Mouse (Mus musculus) kidney, postnatal 14 days (tissue): Measurements from ENCODE around the gene Yif1b.

Source experiments
- DNase-seq: peaks from one replicate; pipeline ENCODE4 v3.0.0; 2022; ENCODE audit warnings: mixed read lengths

The Yif1b gene

GRCm38 (mm10) chr7:29281201-29282073 lies 43.3 kb downstream of the Yif1b start, which contains the start of gene Spint2:
Spint2 (minus strand) TSS chr7:29281912.
- peak; percentile 95 for DNase-seq

- no peak for DNase-seq
Measured at GRCm38 (mm10) chr7:29282074-29282554, 44.0 kb downstream of the Yif1b start.

GRCm38 (mm10) chr7:29283876-29284275 lies 45.7 kb downstream of the Yif1b start:
- DNase-seq = no peak

DNA sequence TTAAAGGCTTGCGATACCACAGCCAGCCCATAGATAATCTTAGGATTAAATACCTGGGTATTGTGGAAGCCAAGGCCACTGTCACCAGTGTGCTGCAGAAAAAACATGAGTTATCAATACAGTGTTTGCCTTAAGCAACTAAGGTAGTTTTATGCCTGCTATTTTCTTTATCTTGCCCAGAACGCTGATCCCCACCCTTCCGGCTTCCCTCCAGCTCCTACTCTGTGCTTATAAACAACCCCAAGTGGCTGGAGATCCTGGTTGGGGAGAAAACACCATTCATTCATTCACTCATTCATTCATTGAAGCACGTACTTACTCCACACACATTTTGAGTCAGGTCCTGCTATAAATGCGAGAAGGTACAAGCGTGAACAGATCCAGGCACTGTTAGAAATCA lies 46.4 kb downstream of the Yif1b start:
- DNase-seq = no peak

DNA sequence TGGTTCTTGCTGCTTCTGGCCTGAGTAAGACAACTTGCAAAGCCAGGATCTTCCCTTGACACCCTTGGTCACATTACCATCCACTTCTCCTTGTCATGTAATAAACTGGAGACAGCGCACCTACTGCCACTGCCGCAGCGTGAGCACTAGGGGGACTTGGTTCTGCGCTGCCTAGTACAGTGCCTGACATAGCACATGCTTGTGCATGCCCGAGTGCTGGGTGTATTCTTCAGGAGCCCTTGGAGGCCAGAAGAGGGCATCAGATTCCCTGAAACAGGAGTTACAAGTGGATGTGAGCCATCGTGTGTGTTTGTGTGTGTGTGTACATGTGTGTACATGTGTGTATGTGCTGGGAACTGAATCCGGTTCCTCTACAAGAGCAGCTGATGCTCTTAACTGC lies 49.4 kb downstream of the Yif1b start:
- DNase-seq = no peak

DNA sequence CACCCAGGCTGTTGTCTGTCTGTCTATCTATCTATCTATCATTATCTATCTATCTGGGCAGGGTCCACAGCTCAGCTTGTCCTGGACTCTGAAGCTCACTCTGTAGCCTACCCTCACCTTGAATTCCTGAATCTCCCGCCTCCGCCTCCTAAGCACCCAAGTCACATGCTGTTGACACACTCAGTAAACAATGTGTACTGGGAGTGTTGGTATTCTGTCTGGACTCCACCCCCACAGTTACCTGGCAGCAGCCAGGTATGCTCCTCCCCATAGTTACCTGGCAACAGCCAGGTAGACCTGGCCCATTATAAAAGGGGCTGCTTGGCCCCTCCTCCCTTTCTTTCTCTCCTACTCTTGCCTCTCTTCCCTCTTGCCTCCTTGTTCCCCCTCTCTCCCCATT lies 50.0 kb downstream of the Yif1b start:
- peak; percentile 28 for DNase-seq

DNA sequence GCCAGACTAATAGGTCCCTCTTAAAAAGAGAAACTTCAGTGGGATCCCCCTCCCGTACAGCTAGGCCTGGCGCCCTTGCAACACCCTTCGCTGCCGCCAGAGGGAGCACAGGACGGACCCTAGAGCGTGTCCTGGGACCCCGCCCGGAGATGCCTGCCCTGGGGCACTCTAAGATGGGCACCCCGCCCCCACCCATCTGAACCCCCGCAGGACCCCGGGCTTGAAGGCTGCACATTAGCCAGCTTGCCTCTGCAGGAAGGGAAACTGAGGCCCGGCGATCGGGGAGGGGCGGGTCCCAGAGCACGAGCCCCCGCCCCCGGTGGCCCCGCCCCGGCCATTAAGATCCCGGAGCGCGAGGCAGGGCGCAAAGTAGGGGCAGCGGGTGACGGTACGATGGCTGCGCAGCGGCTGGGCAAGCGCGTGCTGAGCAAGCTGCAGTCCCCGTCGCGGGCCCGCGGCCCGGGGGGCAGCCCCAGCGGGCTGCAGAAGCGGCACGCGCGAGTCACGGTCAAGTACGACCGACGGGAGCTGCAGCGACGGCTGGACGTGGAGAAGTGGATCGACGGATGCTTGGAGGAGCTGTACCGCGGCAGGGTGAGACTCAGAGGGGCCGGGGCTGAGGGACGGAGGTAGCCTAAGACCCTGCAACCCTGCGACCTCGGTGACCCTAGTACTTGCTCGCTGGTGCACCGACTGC lies 51.0 kb downstream of the Yif1b start, which contains the start of gene Ppp1r14a:
Gene Ppp1r14a, plus strand, starts transcription at position 367 of the 697 bp plus-strand sequence.
- peak; percentile 82 for DNase-seq

GRCm38 (mm10) chr7:29289856-29290255 lies 51.7 kb downstream of the Yif1b start:
- DNase-seq = peak; percentile 48

DNA sequence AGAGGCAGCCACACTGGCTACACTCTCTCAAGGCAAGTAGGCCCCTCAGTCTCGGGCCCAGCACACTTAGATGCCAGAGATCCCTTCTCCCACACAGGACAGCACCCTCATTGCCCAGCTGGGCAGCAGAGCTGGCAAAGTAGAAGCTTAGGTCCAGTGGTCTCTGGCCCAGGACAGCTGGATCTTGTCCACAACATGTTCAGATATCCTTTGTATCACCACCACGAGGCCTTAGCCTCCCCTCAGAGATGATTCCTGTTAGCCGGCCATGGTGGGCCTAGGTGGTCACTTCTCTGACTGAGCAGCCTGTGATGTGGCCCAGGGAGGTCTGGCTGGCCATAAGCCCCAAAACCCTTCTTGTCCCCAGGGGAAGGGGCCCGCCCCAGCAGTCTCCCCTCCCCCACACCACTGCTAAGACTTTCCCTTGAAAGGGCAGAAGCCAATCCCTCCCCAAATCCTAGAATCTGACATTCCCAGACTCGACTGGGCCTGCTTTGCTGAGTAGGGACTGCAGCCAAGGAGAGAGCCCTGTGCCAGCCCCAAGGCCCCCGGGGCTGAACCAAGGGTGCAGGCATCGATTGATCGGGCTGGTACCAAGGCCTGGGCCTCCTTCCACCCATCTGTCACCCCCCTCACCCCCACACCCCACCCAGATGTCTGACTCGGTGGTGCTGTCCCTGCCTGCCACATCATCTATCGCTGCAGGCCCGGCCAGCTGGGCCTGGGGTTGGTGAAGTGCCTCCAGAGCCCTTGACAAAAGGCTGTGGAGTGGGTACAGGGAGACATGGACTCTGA lies 52.8 kb downstream of the Yif1b start:
- no peak for DNase-seq

DNA sequence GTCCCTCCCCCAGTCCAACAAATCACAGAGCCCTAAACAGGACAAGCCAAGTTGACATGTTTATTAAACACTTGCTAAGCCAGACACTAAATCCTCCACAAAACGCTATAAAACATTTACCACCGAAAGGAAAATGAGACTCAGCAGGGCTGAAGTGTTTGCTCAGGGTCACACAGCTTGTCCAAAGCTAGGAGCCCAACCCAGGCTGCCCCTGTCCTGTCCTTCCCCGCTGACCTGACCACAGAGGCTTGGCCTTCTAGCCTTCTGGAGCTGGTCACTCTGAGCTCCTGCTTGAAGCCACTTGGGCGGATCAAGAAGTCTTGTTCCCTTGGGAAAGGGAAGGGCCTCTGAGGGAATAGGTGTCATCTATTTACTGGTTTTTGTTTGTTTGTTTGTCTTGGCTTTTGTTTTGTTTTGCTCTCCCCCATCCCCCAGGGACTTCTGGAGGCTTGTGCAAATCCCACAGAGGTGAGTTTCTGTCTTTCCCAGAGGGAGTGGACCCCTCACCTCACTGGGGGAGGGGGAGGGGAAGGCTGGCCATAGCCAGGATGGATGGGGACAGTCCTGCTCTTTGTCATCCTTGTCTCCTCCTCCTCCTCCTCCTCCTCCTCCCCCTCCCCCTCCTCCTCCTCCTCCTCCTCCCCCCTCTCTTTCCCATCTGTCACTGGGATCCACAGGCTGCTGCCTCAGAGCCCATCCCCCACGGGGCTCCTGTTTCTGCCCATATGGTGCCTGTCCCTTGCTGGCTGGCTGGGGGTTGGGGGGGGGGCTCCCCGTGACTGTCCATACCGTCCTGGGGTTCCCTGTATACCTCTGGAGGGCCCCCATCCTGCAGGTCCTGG lies 53.7 kb downstream of the Yif1b start:
- DNase-seq = peak; percentile 56

- peak; percentile 45 for DNase-seq
Measured at GRCm38 (mm10) chr7:29292458-29293098, 54.4 kb downstream of the Yif1b start.

- peak; percentile 75 for DNase-seq
Measured at GRCm38 (mm10) chr7:29293131-29294065, 55.3 kb downstream of the Yif1b start.

- no peak for DNase-seq
Measured at GRCm38 (mm10) chr7:29294111-29294761, 56.1 kb downstream of the Yif1b start.

DNA sequence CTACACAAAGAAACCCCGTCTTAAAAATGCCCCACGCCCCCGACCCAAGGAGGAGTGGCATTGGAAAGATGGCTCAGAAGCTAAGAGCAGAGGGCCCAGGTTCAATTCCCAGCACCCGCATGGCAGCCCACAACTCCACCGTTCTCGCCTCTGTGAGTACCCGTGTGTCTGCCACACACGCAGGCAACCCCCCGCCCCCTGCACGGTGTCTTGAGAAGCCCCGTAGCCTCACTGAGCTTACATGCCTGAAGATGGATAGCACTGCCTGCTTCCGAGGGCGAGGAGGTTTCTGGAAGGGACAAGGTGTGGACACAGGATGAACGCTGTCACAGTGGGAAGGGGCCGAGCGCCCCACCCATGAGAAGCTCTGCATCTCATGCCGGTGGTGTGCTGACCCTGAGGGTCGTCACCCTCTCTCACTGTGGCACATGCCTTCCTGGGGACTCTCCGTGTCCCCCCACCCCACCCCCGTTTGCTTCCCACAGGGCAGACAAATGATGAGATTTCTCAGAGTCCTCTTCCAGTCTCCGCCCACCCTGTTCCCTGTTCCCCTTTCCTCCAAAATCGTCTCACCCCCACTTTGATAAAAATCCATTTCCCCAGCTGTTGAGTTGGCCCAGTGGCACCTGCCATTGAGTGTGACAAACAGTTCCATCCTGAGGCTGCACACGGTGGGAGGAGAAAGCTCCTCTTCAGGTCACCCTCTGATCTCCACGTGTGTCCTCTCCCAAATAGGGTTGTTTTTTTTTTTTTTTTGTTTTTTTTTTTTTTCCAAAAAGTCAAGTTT lies 57.9 kb downstream of the Yif1b start:
- no peak for DNase-seq

DNA sequence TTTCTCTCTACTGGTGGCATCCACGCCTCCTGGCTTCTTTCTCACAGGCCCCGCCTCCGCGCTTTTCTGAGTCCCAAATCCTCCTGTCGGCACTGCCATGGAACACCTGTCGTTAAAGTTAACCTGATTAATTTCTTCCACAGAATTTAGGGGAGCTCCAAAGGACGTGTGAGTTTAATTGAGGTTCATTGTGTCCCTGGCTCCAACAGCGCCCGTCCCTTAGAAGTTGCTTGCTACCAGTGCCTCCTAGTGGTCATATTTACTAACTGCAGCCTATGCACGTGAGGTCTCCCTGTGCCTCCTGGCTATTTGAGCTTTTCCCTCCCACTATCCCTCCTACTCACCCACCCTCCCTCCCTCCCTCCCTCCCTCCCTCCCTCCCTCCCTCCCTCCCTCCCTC lies 58.9 kb downstream of the Yif1b start:
- peak; percentile 81 for DNase-seq
